Mouse (Mus musculus): ENCODE results near the gene Sult1c2. TPM values are rescaled to one million over a fixed set of nuclear protein-coding genes. Genes with fewer than 3 reads are reported as not detected.
"Not testable (repeated sequence)": the region's sequence is repeated elsewhere in the genome, so short reads cannot be mapped to it uniquely, and the experiment has no call there.

Gene Sult1c2
- polyA plus RNA-seq, 1 experiment = not detected

GRCm38 (mm10) chr17:53833366-53833765 lies 12.8 kb downstream of the Sult1c2 start:
- H3K27me3 ChIP-seq (ENCODE audit: control insufficient read depth) = no peaks in the 10 kb centered on the region
- H3K9me3 ChIP-seq (ENCODE audit: control insufficient read depth, low read length) = no peaks in the 10 kb centered on the region
- H3K4me1 ChIP-seq (ENCODE audit: control insufficient read depth) = no peaks in the 10 kb centered on the region
- TF ChIP-seq GATA1 (IDR thresholded peaks at IDR 0.05; ENCODE audit: low read length) = no peak
- TF ChIP-seq TAL1 (IDR thresholded peaks at IDR 0.05; ENCODE audit: low read length) = no peak
- no peak overlapping the region for H3K4me3 ChIP-seq (replicated peaks)
- no peaks in the 10 kb centered on the region for H3K36me3 ChIP-seq (ENCODE audit: control insufficient read depth)

- not testable (repeated sequence) for H3K4me1 ChIP-seq (ENCODE audit: control insufficient read depth); H3K9me3 ChIP-seq (ENCODE audit: control insufficient read depth, low read length); H3K27me3 ChIP-seq (ENCODE audit: control insufficient read depth); H3K36me3 ChIP-seq (ENCODE audit: control insufficient read depth); H3K4me3 ChIP-seq (replicated peaks)
Observed at GRCm38 (mm10) chr17:53803974-53804373, 42.2 kb downstream of the Sult1c2 start.

DNA sequence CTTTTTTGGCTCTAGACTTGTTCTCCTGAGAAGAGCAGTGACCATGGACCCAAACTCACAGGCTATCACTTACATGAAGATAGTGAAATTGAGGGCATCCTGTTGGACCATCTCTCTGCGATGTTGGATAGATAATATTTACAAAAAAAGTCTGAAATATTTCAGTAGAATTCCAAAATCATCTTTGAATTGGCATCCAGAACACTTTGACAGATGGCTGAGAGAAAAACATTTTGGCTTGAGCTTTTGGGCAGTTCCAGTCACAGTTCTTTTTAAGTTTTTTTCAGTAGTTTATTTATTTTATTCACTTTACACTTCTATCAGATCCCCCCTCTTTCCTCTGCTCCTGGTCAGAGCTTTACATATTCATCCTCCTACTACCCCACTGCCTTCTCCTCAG lies 62.8 kb downstream of the Sult1c2 start:
- no peak for TF ChIP-seq GATA1 (IDR thresholded peaks at IDR 0.05; ENCODE audit: low read length)
- TF ChIP-seq TAL1 (IDR thresholded peaks at IDR 0.05; ENCODE audit: low read length) = no peak
- no peak overlapping the region for H3K4me3 ChIP-seq (replicated peaks)
- no peaks in the 10 kb centered on the region for H3K27me3 ChIP-seq (ENCODE audit: control insufficient read depth)
- no peaks in the 10 kb centered on the region for H3K9me3 ChIP-seq (ENCODE audit: control insufficient read depth, low read length)
- H3K4me1 ChIP-seq (ENCODE audit: control insufficient read depth) = no peaks in the 10 kb centered on the region
- H3K36me3 ChIP-seq (ENCODE audit: control insufficient read depth) = no peaks in the 10 kb centered on the region

Other genes with a start within 250 kb of the Sult1c2 start
- 1.2 and 2.1 TPM in 2 replicates for gene Sgo1, start 157.0 kb downstream of the Sult1c2 start, polyA plus RNA-seq (2012)
- not detected in 2 replicates for gene Sult1c1, start 144.3 kb upstream of the Sult1c2 start, polyA plus RNA-seq (2012)

Data from erythroblast, embryonic 14.5 days (primary cell).